In the genomic region with DNA sequence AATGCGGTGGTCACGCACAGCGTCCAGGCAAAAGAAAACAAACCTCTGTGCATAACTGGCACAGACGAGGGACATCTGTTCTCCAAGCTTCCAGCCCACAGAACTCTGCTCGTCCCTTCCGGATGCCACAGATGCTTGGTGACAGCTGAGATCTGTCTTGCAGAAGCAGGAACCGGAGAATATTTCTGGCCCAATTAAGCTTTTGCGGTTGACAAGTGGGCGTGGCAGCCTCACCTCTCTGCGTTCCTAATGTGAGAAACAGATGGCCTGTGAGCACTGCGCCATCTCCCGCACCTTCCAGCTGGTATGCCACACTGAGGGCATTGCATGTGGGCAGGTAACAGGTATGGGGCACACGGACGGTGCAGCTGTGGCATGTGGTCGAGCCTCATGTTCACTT, we compare ENCODE assay signal across 8 mouse cellular contexts. TPM values are rescaled to one million over a fixed set of nuclear protein-coding genes. Genes with fewer than 3 reads are reported as not detected.
DNase-seq lines count a peak whose midpoint lies in the region; ATAC-seq and TF ChIP-seq lines count a peak whose summit lies in the region.

No protein-coding gene starts in this region.

- H3K9ac ChIP-seq in midbrain, postnatal 0 days (replicated peaks; ENCODE audit: low read length, poor library complexity, severe bottlenecking): no peak overlapping the region
- H3K9ac ChIP-seq in midbrain, embryonic 11.5 days (ENCODE audit: low read length): no peak overlapping the region

- H3K4me2 ChIP-seq in midbrain, postnatal 0 days (ENCODE audit: low read depth, low read length, poor library complexity, severe bottlenecking): no peak overlapping the region
- H3K4me2 ChIP-seq in midbrain, embryonic 11.5 days: no peak overlapping the region

- H3K9me3 ChIP-seq in midbrain, postnatal 0 days (ENCODE audit: low read length): no peaks in the 10 kb centered on the region
- no peaks in the 10 kb centered on the region for H3K9me3 ChIP-seq in midbrain, embryonic 11.5 days (ENCODE audit: control insufficient read depth, low read length)

- no peak overlapping the region for H3K27ac ChIP-seq in midbrain, postnatal 0 days (ENCODE audit: low read depth, low read length)
- no peak overlapping the region for H3K27ac ChIP-seq in midbrain, embryonic 11.5 days (ENCODE audit: low read depth, low read length)

- WGBS in midbrain, postnatal 0 days: 77% methylated on average over 15 of the region's 15 CpGs
- 81% methylated on average over 15 of the region's 15 CpGs for WGBS in midbrain, embryonic 11.5 days

- no peaks in the 10 kb centered on the region for H3K4me1 ChIP-seq in midbrain, postnatal 0 days (ENCODE audit: insufficient read depth, low read length)
- H3K4me1 ChIP-seq in midbrain, embryonic 11.5 days (ENCODE audit: control insufficient read depth, insufficient read depth, low read length): no peaks in the 10 kb centered on the region

- DNase-seq in midbrain, postnatal 0 days (ENCODE audit: low spot score): peak; percentile 57
- DNase-seq in midbrain, embryonic 11.5 days (ENCODE audit: low spot score, missing footprints): no peak
- DNase-seq in left cerebral cortex, postnatal 25 days (ENCODE audit: low spot score in 2 of 2): peak; percentile 70 to 88
- peak; percentile 45 for DNase-seq in retina, embryonic 14.5 days (ENCODE audit: low spot score)
- DNase-seq in MN1 (ENCODE audit: low spot score): no peak
- DNase-seq in gastrocnemius, adult 8-10 months (ENCODE audit: low spot score in 2 of 2): no peak

- ATAC-seq in midbrain, postnatal 0 days (ENCODE audit: low FRiP score): no peak
- no peak for ATAC-seq in midbrain, embryonic 11.5 days (ENCODE audit: low FRiP score)
- peak; percentile 53 for ATAC-seq in granulocyte monocyte progenitor cell, adult 5-6 weeks (replicated peaks; ENCODE audit: poor library complexity, severe bottlenecking)
- no peak for ATAC-seq in activated CD4-positive, CD25-positive, alpha-beta regulatory T cell, adult 4 months

- TF ChIP-seq CTCF in midbrain, postnatal 0 days (IDR thresholded peaks at IDR 0.05): no peak

- no peaks in the 10 kb centered on the region for H3K27me3 ChIP-seq in midbrain, postnatal 0 days (ENCODE audit: insufficient read depth, low read length)
- no peaks in the 10 kb centered on the region for H3K27me3 ChIP-seq in midbrain, embryonic 11.5 days (ENCODE audit: control insufficient read depth, insufficient read depth, low read length)

- intact Hi-C loops in left cerebral cortex, postnatal 25 days (cut with DNase I): loop anchor here (1.0 to 2.0 kb wide), 2 partner anchors 10 to 46 kb away; no protein-coding TSS in a partner anchor

- no peak overlapping the region for H3K4me3 ChIP-seq in midbrain, postnatal 0 days (ENCODE audit: low read depth, low read length)
- H3K4me3 ChIP-seq in midbrain, embryonic 11.5 days (ENCODE audit: low read depth, low read length): no peak overlapping the region

- no peaks in the 10 kb centered on the region for H3K36me3 ChIP-seq in midbrain, postnatal 0 days (ENCODE audit: insufficient read depth, low read length)
- H3K36me3 ChIP-seq in midbrain, embryonic 11.5 days (ENCODE audit: control insufficient read depth, insufficient read depth, low read length): no peaks in the 10 kb centered on the region

RNA-seq across cellular contexts. Expression of a gene that starts 27.1 kb away (rescaled TPM):
- 86.7 and 93.5 TPM in 2 replicates for total RNA-seq in midbrain, postnatal 0 days (2014; rRNA removed)
- polyA plus RNA-seq in midbrain, postnatal 0 days (2015; fragmentation: Nextera tagmentation; extraction: Ambion mirVana): 17.8 and 18.1 TPM in 2 replicates
- polyA plus RNA-seq in midbrain, embryonic 11.5 days (2014; fragmentation: Nextera tagmentation; extraction: Ambion mirVana): 1.0 TPM in 2 replicates
- not detected in 2 replicates for total RNA-seq in granulocyte monocyte progenitor cell, adult 5-6 weeks (2014; fragmentation: Nextera tagmentation)
- not detected in 2 replicates for total RNA-seq in granulocyte monocyte progenitor cell, adult 5-6 weeks (2017)
- total RNA-seq in left cerebral cortex, postnatal 25 days (2021): 100 to 1,000 TPM; 157 to 180 TPM
- under 1 TPM; 0.12 to 0.75 (median 0.56) TPM for total RNA-seq in gastrocnemius, adult 8-10 months (2022)
- polyA plus RNA-seq in activated CD4-positive, CD25-positive, alpha-beta regulatory T cell, adult 4 months (2017; shearing (Covaris generic)): not detected

RNA-seq across cellular contexts. Expression of a gene that starts 58.3 kb away (rescaled TPM):
- total RNA-seq in midbrain, postnatal 0 days (2014; rRNA removed): 65.9 and 66.3 TPM in 2 replicates
- polyA plus RNA-seq in midbrain, postnatal 0 days (2015; fragmentation: Nextera tagmentation; extraction: Ambion mirVana): 43.0 and 43.2 TPM in 2 replicates
- polyA plus RNA-seq in midbrain, embryonic 11.5 days (2014; fragmentation: Nextera tagmentation; extraction: Ambion mirVana): 188 and 213 TPM in 2 replicates
- total RNA-seq in granulocyte monocyte progenitor cell, adult 5-6 weeks (2014; fragmentation: Nextera tagmentation): 120 and 129 TPM in 2 replicates
- total RNA-seq in granulocyte monocyte progenitor cell, adult 5-6 weeks (2017): 173 and 204 TPM in 2 replicates
- 10 to 100 TPM; 85.2 to 92.0 TPM for total RNA-seq in left cerebral cortex, postnatal 25 days (2021)
- 10 to 100 TPM; 52.8 to 68.4 (median 58.4) TPM for total RNA-seq in gastrocnemius, adult 8-10 months (2022)
- 10 to 100 TPM; 41.4 to 43.1 TPM for polyA plus RNA-seq in activated CD4-positive, CD25-positive, alpha-beta regulatory T cell, adult 4 months (2017; shearing (Covaris generic))

Comparison
In these comparisons a context has a peak if more than half of its experiments do, and no peak if none do; other contexts are left out.
1. DNase-seq: peak in midbrain, postnatal 0 days (single experiment), left cerebral cortex, postnatal 25 days (2 of 2) and retina, embryonic 14.5 days (single experiment); none in midbrain, embryonic 11.5 days (single experiment), MN1 (single experiment) and gastrocnemius, adult 8-10 months (0 of 2).
2. RNA of a gene that starts 27.1 kb away (total RNA-seq): 157 to 180 TPM in left cerebral cortex, postnatal 25 days and 86.7 to 93.5 TPM in midbrain, postnatal 0 days; 0.12 to 0.75 TPM in gastrocnemius, adult 8-10 months and not detected in granulocyte monocyte progenitor cell, adult 5-6 weeks; every median in the first group is over 10 times any median in the second.